Mouse (Mus musculus): Measurements from ENCODE around the gene Grik4. TPM values are rescaled to one million over a fixed set of nuclear protein-coding genes. Genes with fewer than 3 reads are reported as not detected.

The Grik4 gene
- polyA plus RNA-seq, 1 experiment from 2014 or later, result 0.41 TPM

GRCm38 (mm10) chr9:42882313-42882712 lies 62.0 kb downstream of the Grik4 start:
- H3K4me2 ChIP-seq, result no peak overlapping the region

DNA sequence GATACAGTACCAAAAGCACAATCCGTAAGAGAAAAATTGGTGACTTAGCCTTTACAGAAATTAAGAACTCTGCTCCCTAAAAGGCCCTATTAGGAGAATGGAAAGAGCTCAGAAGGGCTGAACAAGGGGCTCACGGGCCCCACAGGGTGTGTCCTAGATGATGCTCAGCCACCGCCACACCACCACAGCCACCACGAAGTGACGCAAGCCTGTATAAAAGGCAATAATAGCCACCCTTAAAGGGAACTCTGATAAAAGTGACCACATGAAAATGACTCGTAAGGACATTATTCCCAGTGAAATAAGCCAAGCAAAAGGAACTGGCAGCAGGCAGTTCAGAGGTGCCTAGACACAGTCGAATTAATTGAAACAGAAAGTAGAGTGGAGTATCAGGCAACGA lies 63.3 kb downstream of the Grik4 start:
- Histone ChIP-seq H3K4me3 (replicated peaks) (no peak overlapping the region), H3K4me2 (no peak overlapping the region), H3K4me1 (replicated peaks) (no peaks in the 10 kb centered on the region), H3K36me3 (replicated peaks) (no peaks in the 10 kb centered on the region), H3K27ac (replicated peaks) (no peak overlapping the region), H3K9me3 (replicated peaks) (no peaks in the 10 kb centered on the region), H3K9ac (no peak overlapping the region), H3K27me3 (peaks cover 6% of the 10 kb centered on the region; the same call in 1 of the 2 replicates)
- no peak for ATAC-seq (ENCODE audit: insufficient read depth)
- WGBS (ENCODE audit: insufficient replicate concordance), result 30% methylated on average over 8 of the region's 8 CpGs

More at GRCm38 (mm10) chr9:42882313-42882712, 62.0 kb downstream of the Grik4 start:
- no peak overlapping the region for H3K9ac ChIP-seq
- H3K36me3 ChIP-seq (replicated peaks), result no peaks in the 10 kb centered on the region
- H3K4me1 ChIP-seq (replicated peaks), result no peaks in the 10 kb centered on the region
- ATAC-seq (ENCODE audit: insufficient read depth), result no peak
- H3K9me3 ChIP-seq (replicated peaks), result no peaks in the 10 kb centered on the region
- H3K27me3 ChIP-seq, result peaks cover 6% of the 10 kb centered on the region
- no peak overlapping the region for H3K27ac ChIP-seq (replicated peaks)
- H3K4me3 ChIP-seq (replicated peaks), result no peak overlapping the region
- 24% methylated on average over 11 of the region's 11 CpGs for WGBS (ENCODE audit: insufficient replicate concordance)

DNA sequence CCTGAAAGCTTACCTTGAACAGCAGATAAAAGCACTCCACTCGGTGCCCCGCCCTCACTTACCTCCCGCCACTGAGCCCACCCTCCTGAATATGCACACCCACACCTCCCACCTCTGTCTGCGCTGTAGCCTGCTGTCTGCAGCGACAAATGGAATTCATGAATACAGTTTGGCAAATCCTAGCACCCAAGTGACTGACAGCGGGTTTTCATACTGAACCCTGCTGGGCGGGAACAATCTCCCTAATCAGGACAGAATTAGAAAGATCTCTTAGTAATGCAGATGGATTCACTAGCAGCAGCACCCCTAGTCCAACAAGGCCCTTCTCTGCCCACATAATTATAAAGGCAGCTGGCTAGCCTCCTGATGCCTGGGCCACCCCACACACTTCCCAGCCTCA lies 65.9 kb downstream of the Grik4 start:
- Histone ChIP-seq H3K4me3 (replicated peaks) (no peak overlapping the region), H3K9me3 (replicated peaks) (no peaks in the 10 kb centered on the region), H3K27ac (replicated peaks) (no peak overlapping the region), H3K4me2 (no peak overlapping the region), H3K9ac (no peak overlapping the region), H3K4me1 (replicated peaks) (no peaks in the 10 kb centered on the region), H3K27me3 (peaks cover 6% of the 10 kb centered on the region; the same call in 1 of the 2 replicates), H3K36me3 (replicated peaks) (no peaks in the 10 kb centered on the region)
- WGBS (ENCODE audit: insufficient replicate concordance), result 19% methylated on average over 7 of the region's 7 CpGs
- no peak for ATAC-seq (ENCODE audit: insufficient read depth)

DNA sequence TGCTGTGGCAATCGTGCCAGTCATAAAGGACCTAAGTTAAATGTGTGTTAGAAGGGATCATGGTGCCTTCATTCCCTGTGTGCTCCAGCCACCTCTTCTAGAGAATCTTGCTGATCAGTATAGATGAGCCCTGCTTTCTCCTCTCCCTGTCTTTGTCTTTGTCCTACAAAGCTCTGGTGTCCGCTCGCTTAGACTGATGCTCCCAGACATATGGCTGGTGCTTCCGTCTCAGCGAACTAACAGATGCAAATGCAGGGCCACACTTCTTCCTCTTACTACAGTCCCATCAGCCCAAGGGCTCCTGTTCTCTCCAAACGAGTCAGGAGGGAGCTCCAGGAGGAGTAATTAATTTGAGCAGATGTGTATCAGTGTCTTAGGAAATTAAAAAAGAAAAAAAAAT lies 71.4 kb downstream of the Grik4 start:
- no peak overlapping the region for H3K4me2 ChIP-seq
- no peak overlapping the region for H3K9ac ChIP-seq
- H3K4me1 ChIP-seq (replicated peaks), result no peaks in the 10 kb centered on the region
- 71% methylated on average over 6 of the region's 6 CpGs for WGBS (ENCODE audit: insufficient replicate concordance)
- no peaks in the 10 kb centered on the region for H3K9me3 ChIP-seq (replicated peaks)
- H3K4me3 ChIP-seq (replicated peaks), result no peak overlapping the region
- no peaks in the 10 kb centered on the region for H3K27me3 ChIP-seq
- no peak overlapping the region for H3K27ac ChIP-seq (replicated peaks)
- H3K36me3 ChIP-seq (replicated peaks), result no peaks in the 10 kb centered on the region
- ATAC-seq (ENCODE audit: insufficient read depth), result no peak

DNA sequence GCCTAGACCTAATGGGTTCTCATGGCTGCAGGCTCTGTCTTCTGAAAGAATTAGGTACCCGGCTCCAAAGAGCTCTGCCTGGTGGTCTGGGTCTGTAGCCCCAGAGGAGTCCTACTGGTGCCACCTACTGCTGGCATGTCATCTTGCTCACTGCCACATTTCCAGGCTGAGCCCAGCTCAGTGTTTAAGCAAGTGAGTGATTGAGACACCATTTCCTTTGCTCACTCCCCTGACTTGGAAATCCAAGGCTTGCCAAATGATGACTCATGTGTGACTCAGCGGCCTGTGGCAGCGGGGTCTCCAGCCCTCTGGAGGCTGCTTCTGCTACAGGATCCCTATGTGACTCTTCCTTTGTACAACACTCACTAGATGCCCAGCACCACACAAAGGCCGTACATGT lies 72.6 kb downstream of the Grik4 start:
- H3K9ac ChIP-seq, result no peak overlapping the region
- 64% methylated on average over 4 of the region's 4 CpGs for WGBS (ENCODE audit: insufficient replicate concordance)

GRCm38 (mm10) chr9:42870257-42870656 lies 74.0 kb downstream of the Grik4 start:
- ATAC-seq (ENCODE audit: insufficient read depth), result no peak
- Histone ChIP-seq H3K4me2 (no peak overlapping the region), H3K4me3 (replicated peaks) (no peak overlapping the region), H3K9ac (no peak overlapping the region), H3K36me3 (replicated peaks) (no peaks in the 10 kb centered on the region), H3K9me3 (replicated peaks) (no peaks in the 10 kb centered on the region), H3K27me3 (no peaks in the 10 kb centered on the region), H3K4me1 (replicated peaks) (no peaks in the 10 kb centered on the region; the same call in 1 of the 2 replicates), H3K27ac (replicated peaks) (no peak overlapping the region)
- WGBS (ENCODE audit: insufficient replicate concordance), result 35% methylated on average over 9 of the region's 9 CpGs

More for the DNA sequence above, 72.6 kb downstream of the Grik4 start:
- H3K36me3 ChIP-seq (replicated peaks), result no peaks in the 10 kb centered on the region
- H3K27ac ChIP-seq (replicated peaks), result no peak overlapping the region
- H3K4me3 ChIP-seq (replicated peaks), result no peak overlapping the region
- H3K9me3 ChIP-seq (replicated peaks), result no peaks in the 10 kb centered on the region
- H3K4me2 ChIP-seq, result no peak overlapping the region
- no peak for ATAC-seq (ENCODE audit: insufficient read depth)
- H3K4me1 ChIP-seq (replicated peaks), result no peaks in the 10 kb centered on the region
- no peaks in the 10 kb centered on the region for H3K27me3 ChIP-seq

- 49% methylated on average over 10 of the region's 10 CpGs for WGBS (ENCODE audit: insufficient replicate concordance)
- ATAC-seq (ENCODE audit: insufficient read depth), result no peak
Measured at GRCm38 (mm10) chr9:42868508-42868907, 75.8 kb downstream of the Grik4 start.

GRCm38 (mm10) chr9:42866650-42867049 lies 77.6 kb downstream of the Grik4 start:
- WGBS (ENCODE audit: insufficient replicate concordance), result 63% methylated on average over 4 of the region's 4 CpGs
- H3K36me3 ChIP-seq (replicated peaks), result no peaks in the 10 kb centered on the region
- no peak for ATAC-seq (ENCODE audit: insufficient read depth)
- H3K4me3 ChIP-seq (replicated peaks), result no peak overlapping the region
- no peak overlapping the region for H3K27ac ChIP-seq (replicated peaks)
- no peak overlapping the region for H3K4me2 ChIP-seq
- H3K4me1 ChIP-seq (replicated peaks), result no peaks in the 10 kb centered on the region; the same call in 1 of the 2 replicates
- H3K9ac ChIP-seq, result no peak overlapping the region
- H3K27me3 ChIP-seq, result no peaks in the 10 kb centered on the region
- H3K9me3 ChIP-seq (replicated peaks), result no peaks in the 10 kb centered on the region

More at GRCm38 (mm10) chr9:42868508-42868907, 75.8 kb downstream of the Grik4 start:
- H3K36me3 ChIP-seq (replicated peaks), result no peaks in the 10 kb centered on the region
- H3K4me2 ChIP-seq, result no peak overlapping the region
- no peak overlapping the region for H3K9ac ChIP-seq
- H3K4me3 ChIP-seq (replicated peaks), result no peak overlapping the region
- H3K27me3 ChIP-seq, result no peaks in the 10 kb centered on the region
- H3K27ac ChIP-seq (replicated peaks), result no peak overlapping the region
- no peaks in the 10 kb centered on the region; the same call in 1 of the 2 replicates for H3K4me1 ChIP-seq (replicated peaks)
- no peaks in the 10 kb centered on the region for H3K9me3 ChIP-seq (replicated peaks)

GRCm38 (mm10) chr9:42865036-42865829 lies 79.1 kb downstream of the Grik4 start:
- Histone ChIP-seq H3K27me3 (no peaks in the 10 kb centered on the region), H3K27ac (replicated peaks) (no peak overlapping the region), H3K4me3 (replicated peaks) (no peak overlapping the region), H3K9me3 (replicated peaks) (no peaks in the 10 kb centered on the region), H3K36me3 (replicated peaks) (no peaks in the 10 kb centered on the region), H3K9ac (no peak overlapping the region), H3K4me1 (replicated peaks) (no peaks in the 10 kb centered on the region; the same call in 1 of the 2 replicates), H3K4me2 (no peak overlapping the region)
- WGBS (ENCODE audit: insufficient replicate concordance), result 59% methylated on average over 11 of the region's 11 CpGs
- no peak for ATAC-seq (ENCODE audit: insufficient read depth)

DNA sequence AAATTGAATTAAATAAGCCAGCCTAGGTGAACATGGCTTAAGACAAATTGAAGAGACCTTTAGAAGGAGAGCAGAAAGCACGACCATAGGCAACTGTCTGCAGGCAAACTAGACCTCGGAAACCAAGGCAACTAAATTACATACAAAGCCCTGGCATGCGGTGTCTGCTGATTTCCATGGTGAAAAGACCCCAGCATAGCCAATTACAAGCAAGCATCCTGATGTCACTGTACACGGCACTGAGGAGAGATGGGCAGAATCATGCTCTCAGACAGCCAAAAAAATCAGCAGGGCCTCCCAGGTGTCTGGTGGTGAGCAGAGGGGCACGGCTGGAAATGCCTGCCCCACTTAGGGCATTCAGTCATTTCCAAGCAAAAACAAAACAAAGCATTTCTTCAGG lies 80.9 kb downstream of the Grik4 start:
- no peaks in the 10 kb centered on the region for H3K36me3 ChIP-seq (replicated peaks)
- H3K4me2 ChIP-seq, result no peak overlapping the region
- no peak overlapping the region for H3K4me3 ChIP-seq (replicated peaks)
- ATAC-seq (ENCODE audit: insufficient read depth), result no peak
- H3K27ac ChIP-seq (replicated peaks), result no peak overlapping the region
- no peaks in the 10 kb centered on the region; the same call in 1 of the 2 replicates for H3K4me1 ChIP-seq (replicated peaks)
- H3K27me3 ChIP-seq, result no peaks in the 10 kb centered on the region
- H3K9ac ChIP-seq, result no peak overlapping the region
- H3K9me3 ChIP-seq (replicated peaks), result no peaks in the 10 kb centered on the region
- WGBS (ENCODE audit: insufficient replicate concordance), result 56% methylated on average over 5 of the region's 5 CpGs

DNA sequence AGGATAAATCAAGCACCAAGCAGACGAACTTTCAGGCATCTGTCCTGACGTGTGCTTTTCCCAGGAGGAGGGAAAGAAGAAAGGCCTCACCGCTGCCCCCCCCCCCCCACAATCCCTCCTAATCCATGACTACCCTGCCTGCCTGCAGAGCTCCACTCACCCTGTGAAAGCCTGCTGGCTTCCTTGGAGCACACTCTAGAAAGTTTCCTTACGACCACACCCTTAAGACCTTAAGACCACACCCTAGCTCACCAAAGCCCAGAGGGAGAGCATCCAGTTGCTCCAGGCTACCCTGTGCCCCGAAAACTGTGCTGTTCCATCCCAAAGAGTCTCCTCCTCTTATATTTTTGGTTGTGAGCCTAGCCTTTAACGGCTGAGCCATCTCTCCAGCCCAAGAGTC lies 82.6 kb downstream of the Grik4 start:
- 61% methylated on average over 5 of the region's 6 CpGs for WGBS (ENCODE audit: insufficient replicate concordance)
- no peak overlapping the region for H3K4me2 ChIP-seq
- H3K36me3 ChIP-seq (replicated peaks), result no peaks in the 10 kb centered on the region
- H3K4me3 ChIP-seq (replicated peaks), result no peak overlapping the region
- no peak for ATAC-seq (ENCODE audit: insufficient read depth)
- H3K9ac ChIP-seq, result no peak overlapping the region
- H3K9me3 ChIP-seq (replicated peaks), result no peaks in the 10 kb centered on the region
- H3K27me3 ChIP-seq, result no peaks in the 10 kb centered on the region
- H3K4me1 ChIP-seq (replicated peaks), result no peaks in the 10 kb centered on the region; the same call in 1 of the 2 replicates
- no peak overlapping the region for H3K27ac ChIP-seq (replicated peaks)

Measured in liver, embryonic 15.5 days (tissue).